Mouse (Mus musculus) CD4-positive, CD25-positive, alpha-beta regulatory T cell, adult 4 months (primary cell): Measurements from ENCODE around the gene Art2b. TPM values are rescaled to one million over a fixed set of nuclear protein-coding genes. Genes with fewer than 3 reads are reported as not detected.
"Not testable (repeated sequence)": the region's sequence is repeated elsewhere in the genome, so short reads cannot be mapped to it uniquely, and the experiment has no call there.

Experiments
- ATAC-seq: one replicate; pipeline ENCODE4 v1.8.0; 2017
- polyA plus RNA-seq, 2 experiments: library from polyadenylated mRNA; unstranded; fragments of 100-300 nt; shearing (Covaris generic); gene quantifications; one replicate each; pipeline ENCODE4 v1.2.1; 2017

The Art2b gene
- polyA plus RNA-seq, 2 experiments from 2014 or later: 144 to 219 TPM

- ATAC-seq: not testable (repeated sequence)
Measured at GRCm38 (mm10) chr7:101559393-101559792, 26.0 kb downstream of the Art2b start.

- ATAC-seq: no peak
Measured at GRCm38 (mm10) chr7:101557391-101557790, 28.0 kb downstream of the Art2b start.

- peak; percentile 83 for ATAC-seq
Measured at GRCm38 (mm10) chr7:101555473-101555872, 29.9 kb downstream of the Art2b start.

GRCm38 (mm10) chr7:101551530-101551929 lies 33.9 kb downstream of the Art2b start:
- no peak for ATAC-seq

GRCm38 (mm10) chr7:101550686-101551485 lies 34.5 kb downstream of the Art2b start:
- ATAC-seq: peak; percentile 22

GRCm38 (mm10) chr7:101549266-101549665 lies 36.1 kb downstream of the Art2b start:
- no peak for ATAC-seq

- peak; percentile 68 for ATAC-seq
Measured at GRCm38 (mm10) chr7:101547651-101548050, 37.7 kb downstream of the Art2b start.

GRCm38 (mm10) chr7:101541734-101542133 lies 43.7 kb downstream of the Art2b start:
- ATAC-seq: no peak

GRCm38 (mm10) chr7:101541132-101541531 lies 44.3 kb downstream of the Art2b start:
- peak; percentile 45 for ATAC-seq

GRCm38 (mm10) chr7:101540684-101541083 lies 44.7 kb downstream of the Art2b start:
- ATAC-seq: peak; percentile 60

- ATAC-seq: no peak
Measured at GRCm38 (mm10) chr7:101539774-101540173, 45.6 kb downstream of the Art2b start.

- ATAC-seq: peak; percentile 79
Measured at GRCm38 (mm10) chr7:101538141-101538933, 47.1 kb downstream of the Art2b start.

GRCm38 (mm10) chr7:101537541-101537940 lies 47.9 kb downstream of the Art2b start:
- ATAC-seq: peak; percentile 47

- no peak for ATAC-seq
Measured at GRCm38 (mm10) chr7:101535517-101535916, 49.9 kb downstream of the Art2b start.

- ATAC-seq: no peak
Measured at GRCm38 (mm10) chr7:101535102-101535501, 50.3 kb downstream of the Art2b start.

- ATAC-seq: no peak
Measured at GRCm38 (mm10) chr7:101534428-101534827, 51.0 kb downstream of the Art2b start.

Other genes starting within 250 kb of the Art2b start
- gene Arap1, start 237.5 kb downstream of the Art2b start, polyA plus RNA-seq: 10 to 100 TPM; 35.9 to 67.2 TPM
- gene Gm45837, start 174.7 kb downstream of the Art2b start, polyA plus RNA-seq: 10 to 100 TPM in 1 of 2 experiments, not detected in 1; 33.3 TPM
- 10 to 100 TPM; 23.0 to 83.7 TPM for gene Pde2a, start 163.9 kb downstream of the Art2b start, polyA plus RNA-seq
- 10 to 100 TPM in 1 of 2 experiments, 1 to 10 TPM in 1; 9.9 to 14.9 TPM for gene Clpb, start 78.0 kb upstream of the Art2b start, polyA plus RNA-seq
- not detected for gene Phox2a, start 232.7 kb upstream of the Art2b start, polyA plus RNA-seq